Mouse (Mus musculus) kidney, postnatal 0 days (tissue): ENCODE results near the gene Mef2b. TPM values are rescaled to one million over a fixed set of nuclear protein-coding genes. Genes with fewer than 3 reads are reported as not detected.

ENCODE experiments used
- ATAC-seq: fragments of 200-750 bp; cut with Nextera tagmentation; replicated peaks from 2 replicates; pipeline ENCODE4 v1.8.0; 2017; ENCODE audit warnings: low read depth, moderate number of reproducible peaks, moderate TSS enrichment, moderate library complexity; ENCODE audit not compliant: low FRiP score
- DNase-seq: peaks from one replicate; pipeline ENCODE4 v3.0.0-alpha.2; 2016; ENCODE audit warnings: low spot score
- H3K27ac ChIP-seq: fragments of 300-500 bp; sonication (generic); 2 replicates; pipeline ENCODE4 v1.5.1; 2014; ENCODE audit warnings: mild to moderate bottlenecking
- H3K27me3 ChIP-seq: fragments of 300-500 bp; sonication (generic); 2 replicates; pipeline ENCODE4 v1.6.1; 2014; ENCODE audit warnings: low read length, mixed read lengths; ENCODE audit not compliant: insufficient read depth
- H3K36me3 ChIP-seq: fragments of 300-500 bp; sonication (generic); 2 replicates; pipeline ENCODE4 v1.6.1; 2014; ENCODE audit warnings: low read length, mixed read lengths; ENCODE audit not compliant: insufficient read depth
- H3K4me1 ChIP-seq: fragments of 300-500 bp; sonication (generic); replicated peaks from 2 replicates; pipeline ENCODE4 v1.6.1; 2014; ENCODE audit warnings: antibody characterized with exemption, low read length, mixed read lengths; ENCODE audit not compliant: insufficient read depth
- H3K4me2 ChIP-seq: fragments of 300-500 bp; sonication (generic); 2 replicates; pipeline ENCODE4 v1.6.1; 2014; ENCODE audit warnings: mild to moderate bottlenecking, low read length, moderate library complexity, mixed read lengths
- H3K4me3 ChIP-seq: fragments of 300-500 bp; sonication (generic); replicated peaks from 2 replicates; pipeline ENCODE4 v1.5.1; 2014; ENCODE audit warnings: low read depth, low read length
- H3K9ac ChIP-seq: fragments of 300-500 bp; sonication (generic); 2 replicates; pipeline ENCODE4 v1.6.1; 2014; ENCODE audit warnings: low read depth, low read length
- H3K9me3 ChIP-seq: fragments of 300-500 bp; sonication (generic); replicated peaks from 2 replicates; pipeline ENCODE4 v1.6.1; 2016; ENCODE audit warnings: low read length, inconsistent platforms, mixed read lengths
- CTCF ChIP-seq: IDR thresholded peaks from 2 replicates; pipeline ENCODE4 v1.5.1; 2016; ENCODE audit warnings: antibody characterized with exemption, low read depth, mild to moderate bottlenecking, moderate library complexity
- WGBS: fragments of 180-500 bp; shearing (Covaris S2); extraction: QIAGEN DNeasy Blood & Tissue Kit; methylation state at CpG from one replicate; pipeline ENCODE4 v1.1.7; 2014; 5-methylcytosine and 5-hydroxymethylcytosine counted together
- polyA plus RNA-seq: library from polyadenylated mRNA; unstranded; fragments of >200 nt; fragmentation: Nextera tagmentation; extraction: Ambion mirVana; gene quantifications from 2 replicates; pipeline ENCODE4 v1.2.1, GENCODE M21; 2015

Gene Mef2b
- polyA plus RNA-seq, 1 experiment from 2014 or later, result 0.28 TPM

GRCm38 (mm10) chr8:70110451-70110850 lies 29.1 kb upstream of the Mef2b start:
- Histone ChIP-seq H3K27me3 (peaks cover 32% of the 10 kb centered on the region), H3K4me2 (no peak overlapping the region), H3K9ac (no peak overlapping the region), H3K36me3 (no peaks in the 10 kb centered on the region), H3K4me3 (no peak overlapping the region), H3K9me3 (no peaks in the 10 kb centered on the region), H3K27ac (no peak overlapping the region), H3K4me1 (no peaks in the 10 kb centered on the region)
- DNase-seq, result no peak
- WGBS, result 91% methylated on average over 2 of the region's 2 CpGs
- no peak for TF ChIP-seq CTCF
- no peak for ATAC-seq

DNA sequence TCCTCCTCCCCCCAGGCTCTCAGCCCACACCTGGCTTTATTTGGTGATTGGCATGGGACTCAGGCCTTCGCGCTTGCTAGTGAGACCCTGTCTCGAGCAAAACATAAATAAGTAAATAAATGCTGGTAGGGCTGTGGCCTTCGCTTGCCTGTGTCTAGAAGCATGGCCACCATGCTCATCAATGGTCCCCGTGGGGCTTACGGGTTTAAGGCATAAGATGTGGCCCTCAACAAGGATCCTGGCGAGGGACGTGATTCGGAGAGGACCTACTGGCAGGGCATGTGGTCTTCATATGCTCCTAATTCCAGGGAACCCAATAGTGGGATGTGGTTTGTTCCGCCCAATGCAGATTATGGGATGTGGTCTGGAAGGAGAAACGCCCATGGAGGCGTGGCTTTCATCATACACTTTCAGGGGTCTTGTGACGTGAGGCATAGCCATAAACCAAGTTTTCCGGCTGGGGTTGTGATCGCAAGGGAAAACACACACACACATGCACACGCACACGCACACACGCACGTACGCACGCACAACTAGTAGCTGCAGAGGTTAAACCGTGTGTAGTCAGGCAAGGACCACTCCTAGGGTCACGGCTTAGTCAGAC lies 28.2 kb upstream of the Mef2b start:
- no peaks in the 10 kb centered on the region for H3K36me3 ChIP-seq
- no peak overlapping the region for H3K4me2 ChIP-seq
- no peak for ATAC-seq
- no peaks in the 10 kb centered on the region for H3K9me3 ChIP-seq
- peaks cover 32% of the 10 kb centered on the region for H3K27me3 ChIP-seq
- DNase-seq, result no peak
- TF ChIP-seq CTCF, result no peak
- no peak overlapping the region for H3K9ac ChIP-seq
- no peak overlapping the region for H3K27ac ChIP-seq
- H3K4me1 ChIP-seq, result no peaks in the 10 kb centered on the region
- H3K4me3 ChIP-seq, result no peak overlapping the region
- 48% methylated on average over 23 of the region's 23 CpGs for WGBS

DNA sequence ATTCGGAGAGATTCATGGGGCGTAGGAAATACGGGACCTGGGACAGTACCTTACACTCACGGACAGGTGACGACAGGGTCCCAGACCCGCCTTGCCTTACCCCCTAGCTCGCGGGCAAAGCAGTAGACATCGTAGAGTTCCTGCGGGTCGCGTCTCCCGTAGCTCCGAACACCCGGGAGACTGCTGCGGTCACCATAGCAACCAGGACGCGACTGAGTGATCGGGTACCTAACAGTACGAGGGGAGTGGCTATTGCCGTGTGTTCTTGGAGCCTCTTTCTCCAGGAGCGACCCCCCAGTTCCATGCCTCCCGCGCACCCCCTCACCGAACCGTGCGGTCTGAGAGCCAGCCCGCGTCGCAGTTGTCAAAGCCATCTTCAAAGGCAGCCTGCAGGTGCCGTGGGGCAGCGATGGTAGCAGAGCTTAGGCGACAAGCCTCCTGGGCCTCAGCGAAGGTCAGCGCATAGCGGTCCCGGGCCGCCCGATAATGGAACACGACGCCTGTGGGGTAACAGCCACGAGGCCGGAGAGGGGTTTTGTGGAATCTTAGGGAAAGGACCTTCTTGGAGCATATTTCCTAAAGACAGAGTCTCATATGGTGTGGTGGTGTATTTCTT lies 27.0 kb upstream of the Mef2b start:
- Histone ChIP-seq H3K4me2 (no peak overlapping the region), H3K27me3 (peaks cover 32% of the 10 kb centered on the region), H3K27ac (no peak overlapping the region), H3K36me3 (no peaks in the 10 kb centered on the region), H3K4me3 (0 out of 2 replicates have a peak overlapping the region, but pooled peaks have one; percentile 2), H3K4me1 (no peaks in the 10 kb centered on the region), H3K9me3 (no peaks in the 10 kb centered on the region), H3K9ac (no peak overlapping the region)
- no peak for DNase-seq
- no peak for ATAC-seq
- TF ChIP-seq CTCF, result no peak
- 6% methylated on average over 43 of the region's 43 CpGs for WGBS

DNA sequence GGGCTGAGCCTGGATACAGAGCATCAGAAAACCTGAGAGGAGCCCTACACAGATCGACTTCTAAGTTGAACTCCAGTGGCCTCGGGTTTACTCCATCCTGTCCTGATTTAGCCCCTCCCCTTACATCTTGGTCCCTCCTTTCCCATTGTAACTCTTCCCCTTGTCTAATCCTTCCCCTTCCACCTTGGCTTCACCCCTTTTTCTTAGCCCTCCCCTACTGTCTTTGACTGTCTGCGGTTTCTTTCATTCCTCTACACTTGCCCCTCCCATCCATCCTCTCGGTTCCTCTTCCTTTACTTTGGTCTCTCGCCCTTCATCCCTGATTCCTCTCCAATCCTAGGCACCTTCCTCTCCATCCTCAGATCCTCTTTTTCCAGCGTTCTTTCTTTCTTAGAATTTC lies 25.0 kb upstream of the Mef2b start:
- Histone ChIP-seq H3K27me3 (peaks cover 45% of the 10 kb centered on the region), H3K9ac (no peak overlapping the region), H3K4me1 (no peaks in the 10 kb centered on the region), H3K9me3 (no peaks in the 10 kb centered on the region), H3K4me2 (no peak overlapping the region), H3K4me3 (no peak overlapping the region), H3K27ac (no peak overlapping the region), H3K36me3 (no peaks in the 10 kb centered on the region)
- no peak for TF ChIP-seq CTCF
- 24% methylated on average over 6 of the region's 6 CpGs for WGBS
- DNase-seq, result no peak
- no peak for ATAC-seq

GRCm38 (mm10) chr8:70114892-70115291 lies 24.6 kb upstream of the Mef2b start:
- Histone ChIP-seq H3K4me2 (no peak overlapping the region), H3K9me3 (no peaks in the 10 kb centered on the region), H3K4me3 (no peak overlapping the region), H3K27me3 (peaks cover 49% of the 10 kb centered on the region), H3K9ac (no peak overlapping the region), H3K27ac (no peak overlapping the region), H3K36me3 (no peaks in the 10 kb centered on the region), H3K4me1 (no peaks in the 10 kb centered on the region)
- DNase-seq, result no peak
- no peak for TF ChIP-seq CTCF
- ATAC-seq, result no peak
- WGBS, result 71% methylated on average over 13 of the region's 13 CpGs

DNA sequence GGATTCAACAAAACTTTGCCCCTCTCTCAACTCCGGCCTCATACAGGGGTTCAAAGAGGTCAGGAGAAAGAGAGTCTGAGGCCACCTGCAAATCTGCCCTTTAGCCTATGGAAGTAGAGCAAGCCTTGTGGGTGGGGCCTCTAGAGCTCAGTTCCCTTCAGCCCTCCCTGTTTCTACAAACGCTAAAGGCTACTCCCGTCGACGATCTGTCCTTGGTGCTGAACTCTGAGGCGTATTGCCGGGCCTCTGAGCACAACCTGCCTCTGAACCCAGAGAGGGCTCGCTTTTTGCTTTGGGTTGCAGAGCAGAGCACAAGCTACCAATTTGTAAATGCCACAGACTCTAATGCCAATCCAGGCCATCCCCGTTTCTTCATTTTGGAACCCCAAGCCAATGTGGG lies 21.9 kb upstream of the Mef2b start:
- Histone ChIP-seq H3K27me3 (peaks cover 27% of the 10 kb centered on the region), H3K4me1 (no peaks in the 10 kb centered on the region), H3K9ac (no peak overlapping the region), H3K9me3 (no peaks in the 10 kb centered on the region), H3K27ac (no peak overlapping the region), H3K36me3 (no peaks in the 10 kb centered on the region), H3K4me2 (no peak overlapping the region), H3K4me3 (no peak overlapping the region)
- ATAC-seq (no peak), DNase-seq (peak; percentile 74)
- 8% methylated on average over 9 of the region's 9 CpGs for WGBS
- no peak for TF ChIP-seq CTCF
